Mouse (Mus musculus) kidney, adult 2 months (tissue): ENCODE data around the gene 1700003E16Rik. TPM values are rescaled to one million over a fixed set of nuclear protein-coding genes. Genes with fewer than 3 reads are reported as not detected.
A peak's percentile ranks its signal among the peaks of the same experiment; 100 is the strongest.

Experiments used
- DNase-seq: peaks from one replicate; pipeline ENCODE4 v3.0.0; 2021
- H3K27ac ChIP-seq: fragments of 200-500 bp; 2 replicates; pipeline ENCODE4 v1.5.1; 2012; ENCODE audit warnings: low read depth, low read length, control low read depth, inconsistent platforms; ENCODE audit not compliant: insufficient read depth
- H3K27me3 ChIP-seq: fragments of 200-500 bp; replicated peaks from 2 replicates; pipeline ENCODE4 v1.6.1; 2012; ENCODE audit warnings: mild to moderate bottlenecking, moderate library complexity, low read length, inconsistent platforms; ENCODE audit not compliant: control insufficient read depth, insufficient read depth
- H3K36me3 ChIP-seq: fragments of 200-500 bp; 2 replicates; pipeline ENCODE4 v1.6.1; 2012; ENCODE audit warnings: mild to moderate bottlenecking, moderate library complexity, low read length, inconsistent platforms; ENCODE audit not compliant: control insufficient read depth, insufficient read depth
- H3K4me1 ChIP-seq: fragments of 200-500 bp; 2 replicates; pipeline ENCODE4 v1.6.1; 2011; ENCODE audit warnings: low read length; ENCODE audit not compliant: control insufficient read depth, insufficient read depth
- H3K4me3 ChIP-seq: fragments of 200-500 bp; 2 replicates; pipeline ENCODE4 v1.5.1; 2011; ENCODE audit warnings: mild to moderate bottlenecking, low read depth, low read length, control low read depth; ENCODE audit not compliant: insufficient read depth
- CTCF ChIP-seq: fragments of 200-500 bp; conservative IDR thresholded peaks from 2 replicates; pipeline ENCODE4 v1.5.1; 2011; ENCODE audit warnings: low read depth, mild to moderate bottlenecking, control low read depth, low read length, moderate library complexity, mixed read lengths; ENCODE audit not compliant: insufficient read depth, insufficient read length
- POLR2A ChIP-seq: fragments of 200-500 bp; IDR thresholded peaks from one replicate; pipeline ENCODE4 v1.6.1; 2011; ENCODE audit warnings: low read depth, low read length, control low read depth
- WGBS: fragments of 180-500 bp; shearing (Covaris S2); methylation state at CpG from one replicate; pipeline ENCODE4 v1.1.7; 2018; 5-methylcytosine and 5-hydroxymethylcytosine counted together
- polyA plus RNA-seq: library from polyadenylated mRNA; depleted of rRNA; stranded (reverse); fragments of >200 nt; gene quantifications from 2 replicates; pipeline ENCODE4 v1.2.3, GENCODE M21; 2012

Gene 1700003E16Rik
- polyA plus RNA-seq, 1 experiment: 1.6 TPM

DNA sequence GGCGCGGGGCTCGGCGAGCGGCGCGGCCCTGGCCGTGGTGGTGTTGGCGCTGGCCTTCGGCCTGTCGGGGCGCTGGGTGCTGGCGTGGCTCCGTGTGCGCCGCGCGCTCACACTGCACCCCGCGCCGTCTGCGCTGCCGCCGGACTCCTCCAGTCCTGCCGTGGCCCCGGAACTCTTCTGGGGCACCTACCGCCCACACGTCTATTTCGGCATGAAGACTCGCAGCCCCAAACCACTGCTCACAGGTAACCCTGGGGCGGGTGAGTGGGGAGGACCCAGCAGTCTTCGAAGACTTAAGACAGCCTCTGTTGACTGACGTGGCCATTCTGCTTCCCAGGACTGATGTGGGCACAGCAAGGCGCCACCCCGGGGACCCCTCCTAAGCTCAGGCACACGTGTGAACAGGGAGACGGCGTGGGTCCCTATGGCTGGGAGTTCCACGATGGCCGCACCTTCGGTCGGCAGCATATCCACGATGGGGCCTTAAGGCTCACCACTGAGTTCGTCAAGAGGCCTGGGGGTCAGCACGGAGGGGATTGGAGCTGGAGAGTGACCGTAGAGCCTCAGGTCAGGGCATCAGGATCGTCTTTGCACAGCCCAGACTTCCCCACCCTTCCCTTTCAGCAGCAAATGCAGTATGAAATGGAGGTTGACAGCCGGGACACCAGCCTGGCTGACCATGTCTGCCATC is 40.4 kb upstream of the 1700003E16Rik start:
- no peak for TF ChIP-seq POLR2A
- TF ChIP-seq CTCF: no peak
- peak overlapping the region; percentile 97 for H3K4me3 ChIP-seq
- no peak for DNase-seq
- no peaks in the 10 kb centered on the region for H3K27me3 ChIP-seq
- 1% methylated on average over 48 of the region's 48 CpGs for WGBS
- no peaks in the 10 kb centered on the region for H3K36me3 ChIP-seq
- H3K27ac ChIP-seq: no peak overlapping the region
- H3K4me1 ChIP-seq: peaks cover 13% of the 10 kb centered on the region; the same call in 1 of the 2 replicates

DNA sequence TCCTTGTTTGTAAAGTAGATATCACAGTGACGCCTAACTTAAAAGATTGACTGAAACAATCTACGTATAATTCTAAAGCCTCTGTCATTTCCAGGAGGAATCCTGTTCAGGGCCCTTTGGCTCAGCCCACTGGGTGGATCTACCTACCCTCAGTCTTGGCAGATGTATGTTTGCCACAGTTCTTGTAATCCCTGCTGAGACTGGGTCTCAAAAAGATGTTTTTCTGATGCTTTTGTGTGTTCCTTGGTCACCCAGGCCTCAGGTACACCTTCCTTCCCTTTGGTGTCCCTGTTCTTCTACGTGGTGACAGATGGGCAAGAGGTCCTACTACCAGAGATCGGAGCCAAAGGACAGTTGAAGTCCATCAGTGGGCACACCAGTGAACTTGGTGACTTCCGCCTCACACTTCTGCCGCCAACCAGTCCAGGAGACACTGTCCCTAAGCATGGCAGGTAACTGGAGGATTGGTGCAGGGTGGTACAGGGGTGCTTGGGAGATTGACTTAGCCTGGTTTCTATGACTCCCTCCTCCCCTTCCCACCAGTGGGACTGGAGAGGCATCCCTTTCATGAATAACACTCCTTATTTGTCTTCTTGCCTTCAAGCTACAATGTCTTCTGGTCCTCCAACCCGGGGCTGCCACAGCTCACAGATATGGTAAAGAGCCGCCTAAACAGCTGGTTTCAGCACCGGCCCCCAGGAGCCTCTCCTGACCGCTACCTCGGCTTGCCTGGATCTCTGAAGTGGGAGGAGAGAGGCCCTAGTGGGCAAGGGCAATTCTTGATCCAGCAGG is 39.6 kb upstream of the 1700003E16Rik start:
- DNase-seq: no peak
- H3K27ac ChIP-seq: no peak overlapping the region
- H3K4me3 ChIP-seq: peak overlapping the region; percentile 97; the same call in 1 of the 2 replicates
- H3K36me3 ChIP-seq: no peaks in the 10 kb centered on the region
- H3K4me1 ChIP-seq: peaks cover 13% of the 10 kb centered on the region; the same call in 1 of the 2 replicates
- TF ChIP-seq POLR2A: no peak
- no peak for TF ChIP-seq CTCF
- 72% methylated on average over 11 of the region's 11 CpGs for WGBS
- no peaks in the 10 kb centered on the region for H3K27me3 ChIP-seq

DNA sequence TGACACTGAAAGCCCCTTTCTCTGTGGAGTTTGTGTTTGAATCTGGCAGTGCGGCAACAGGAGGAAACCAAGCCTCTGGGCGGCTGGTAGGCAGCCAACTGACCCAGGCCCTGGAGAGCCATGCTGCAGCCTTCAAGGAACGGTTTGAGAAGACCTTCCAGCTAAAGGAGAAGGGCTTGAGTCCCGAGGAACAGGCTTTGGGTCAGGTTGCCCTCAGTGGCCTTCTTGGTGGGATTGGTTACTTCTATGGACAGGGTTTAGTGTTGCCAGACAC is 39.1 kb upstream of the 1700003E16Rik start:
- H3K36me3 ChIP-seq: no peaks in the 10 kb centered on the region
- no peak overlapping the region for H3K4me3 ChIP-seq
- peaks cover 13% of the 10 kb centered on the region; the same call in 1 of the 2 replicates for H3K4me1 ChIP-seq
- no peak for TF ChIP-seq POLR2A
- no peak for TF ChIP-seq CTCF
- 83% methylated on average over 4 of the region's 4 CpGs for WGBS
- H3K27ac ChIP-seq: no peak overlapping the region
- DNase-seq: no peak
- H3K27me3 ChIP-seq: no peaks in the 10 kb centered on the region

DNA sequence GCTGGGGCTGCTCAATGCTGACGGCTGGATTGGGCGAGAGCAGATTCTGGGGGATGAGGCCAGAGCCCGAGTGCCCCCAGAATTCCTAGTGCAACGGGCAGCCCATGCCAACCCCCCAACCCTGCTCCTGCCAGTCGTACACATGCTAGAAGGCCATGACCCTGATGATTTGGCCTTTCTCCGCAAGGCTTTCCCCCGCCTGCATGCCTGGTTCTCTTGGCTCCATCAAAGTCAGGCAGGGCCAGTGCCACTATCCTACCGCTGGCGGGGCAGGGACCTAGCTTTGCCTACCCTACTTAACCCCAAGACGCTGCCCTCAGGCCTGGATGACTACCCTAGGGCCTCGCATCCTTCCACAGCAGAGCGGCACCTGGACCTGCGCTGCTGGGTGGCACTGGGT is 38.6 kb upstream of the 1700003E16Rik start:
- Histone ChIP-seq H3K4me3 (no peak overlapping the region), H3K27ac (no peak overlapping the region), H3K36me3 (no peaks in the 10 kb centered on the region), H3K27me3 (no peaks in the 10 kb centered on the region), H3K4me1 (peaks cover 13% of the 10 kb centered on the region; the same call in 1 of the 2 replicates)
- no peak for DNase-seq
- TF ChIP-seq CTCF: no peak
- TF ChIP-seq POLR2A: no peak
- 90% methylated on average over 13 of the region's 13 CpGs for WGBS

DNA sequence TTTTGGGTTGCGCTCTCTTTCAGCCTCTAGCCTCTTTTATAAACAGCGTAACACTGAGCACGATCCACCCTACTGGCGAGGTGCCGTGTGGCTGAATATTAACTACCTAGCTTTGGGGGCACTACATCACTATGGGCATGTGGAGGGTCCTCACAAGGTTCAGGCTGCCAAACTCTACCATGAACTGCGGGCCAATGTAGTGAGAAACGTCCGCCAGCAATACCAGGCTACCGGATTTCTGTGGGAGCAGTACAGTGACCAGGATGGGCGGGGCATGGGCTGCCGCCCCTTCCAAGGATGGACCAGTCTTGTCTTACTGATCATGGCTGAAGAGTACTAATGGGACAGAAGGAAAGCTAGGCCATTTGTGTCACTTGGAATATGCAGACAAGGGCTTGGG is 37.8 kb upstream of the 1700003E16Rik start:
- no peaks in the 10 kb centered on the region for H3K36me3 ChIP-seq
- no peak for TF ChIP-seq POLR2A
- TF ChIP-seq CTCF: no peak
- no peak overlapping the region for H3K27ac ChIP-seq
- WGBS: 79% methylated on average over 11 of the region's 11 CpGs
- H3K4me3 ChIP-seq: no peak overlapping the region
- no peaks in the 10 kb centered on the region for H3K27me3 ChIP-seq
- DNase-seq: no peak
- peaks cover 13% of the 10 kb centered on the region; the same call in 1 of the 2 replicates for H3K4me1 ChIP-seq

DNA sequence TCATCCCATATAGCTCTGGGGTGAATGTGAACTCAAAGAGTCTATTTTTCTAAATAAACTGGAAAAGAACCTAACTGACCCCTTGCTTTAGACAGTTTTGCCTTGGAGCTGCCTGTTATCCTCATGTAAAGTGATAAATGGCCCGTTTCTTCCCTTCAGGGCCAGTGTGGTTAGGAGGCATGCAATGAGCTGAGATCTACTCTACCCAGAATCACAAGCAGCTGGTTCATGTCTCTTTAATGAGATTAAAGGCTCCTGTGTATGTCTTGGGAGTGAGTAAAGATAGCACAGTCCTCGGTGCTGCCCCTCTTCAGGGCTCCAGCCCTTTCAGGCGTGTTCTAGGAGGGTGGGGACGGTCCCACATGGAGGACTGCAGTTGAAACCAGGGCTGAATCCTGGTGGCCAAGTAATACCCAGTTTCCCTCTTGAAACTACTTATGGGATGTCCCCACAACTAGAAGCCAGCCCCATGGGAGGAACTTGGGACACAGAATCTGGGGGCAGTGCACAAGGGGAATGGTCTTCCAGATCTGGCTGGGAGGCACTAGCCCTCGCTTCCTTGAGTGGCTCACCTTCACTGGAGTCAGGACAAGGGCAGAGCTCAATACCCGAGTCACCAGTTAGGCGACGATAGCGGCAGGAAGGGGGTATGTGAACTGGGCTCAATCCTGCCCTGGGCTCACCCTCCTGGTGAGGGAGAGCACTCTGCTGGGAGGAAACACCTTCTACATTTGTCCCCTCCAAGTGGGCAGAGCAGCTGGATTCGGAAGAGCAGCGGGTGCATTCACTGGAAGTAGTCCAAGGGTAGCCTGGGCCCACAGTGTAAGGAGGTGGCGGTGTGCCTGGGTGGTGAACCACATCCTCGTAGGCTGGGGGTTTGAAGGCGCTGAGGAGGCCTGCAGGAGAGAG is 37.1 kb upstream of the 1700003E16Rik start:
- no peak overlapping the region for H3K27ac ChIP-seq
- 59% methylated on average over 14 of the region's 14 CpGs for WGBS
- no peaks in the 10 kb centered on the region for H3K36me3 ChIP-seq
- no peak overlapping the region for H3K4me3 ChIP-seq
- peaks cover 13% of the 10 kb centered on the region; the same call in 1 of the 2 replicates for H3K4me1 ChIP-seq
- no peak for DNase-seq
- H3K27me3 ChIP-seq: no peaks in the 10 kb centered on the region
- TF ChIP-seq CTCF (no peak), POLR2A (peak; percentile 10)

DNA sequence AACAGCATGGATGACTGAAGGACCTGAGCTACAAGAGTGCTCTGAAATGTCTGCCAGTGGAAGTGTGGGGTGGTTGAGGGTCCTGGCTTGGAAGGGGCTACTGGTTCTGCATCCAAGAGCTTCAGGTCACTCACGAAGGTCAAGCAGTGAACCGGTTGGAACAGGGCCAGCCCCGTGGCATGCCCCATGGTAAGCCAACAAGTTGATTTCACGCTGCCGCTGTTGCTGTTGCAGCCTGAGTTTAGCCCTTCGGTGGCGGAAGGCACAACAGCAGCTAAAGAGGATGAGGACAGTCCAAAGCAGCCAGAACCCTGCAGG is 36.5 kb upstream of the 1700003E16Rik start:
- Histone ChIP-seq H3K27ac (no peak overlapping the region), H3K36me3 (no peaks in the 10 kb centered on the region), H3K27me3 (no peaks in the 10 kb centered on the region), H3K4me1 (peaks cover 13% of the 10 kb centered on the region; the same call in 1 of the 2 replicates), H3K4me3 (no peak overlapping the region)
- no peak for DNase-seq
- no peak for TF ChIP-seq POLR2A
- no peak for TF ChIP-seq CTCF
- WGBS: 51% methylated on average over 7 of the region's 7 CpGs
